Mouse (Mus musculus) C2C12 (cell line): ENCODE measurements around the gene Ptrh2. TPM values are rescaled to one million over a fixed set of nuclear protein-coding genes. Genes with fewer than 3 reads are reported as not detected.

ENCODE experiments used
- H3K27me3 ChIP-seq: one replicate; pipeline ENCODE4 v1.6.1; 2011; ENCODE audit not compliant: control insufficient read depth, insufficient read depth, insufficient read length
- H3K36me3 ChIP-seq: one replicate; pipeline ENCODE4 v1.6.1; 2011; ENCODE audit not compliant: control insufficient read depth, insufficient read depth
- H3K4me3 ChIP-seq: one replicate; pipeline ENCODE4 v1.5.1; 2011; ENCODE audit warnings: mild to moderate bottlenecking, control low read depth; ENCODE audit not compliant: poor library complexity, insufficient read depth, severe bottlenecking
- H3K79me2 ChIP-seq: one replicate; pipeline ENCODE4 v1.6.1; 2011; ENCODE audit not compliant: control insufficient read depth, insufficient read depth
- H3K79me3 ChIP-seq: one replicate; pipeline ENCODE4 v1.6.1; 2011; ENCODE audit warnings: low read depth, control low read depth
- H3ac ChIP-seq: one replicate; pipeline ENCODE3; 2011; ENCODE audit warnings: low read depth; ENCODE audit not compliant: control insufficient read depth, insufficient read length
- CEBPB ChIP-seq: IDR thresholded peaks from one replicate; pipeline ENCODE4 v1.6.1; 2011; ENCODE audit warnings: low read depth, mild to moderate bottlenecking, control low read depth, moderate library complexity
- CTCF ChIP-seq: IDR thresholded peaks from one replicate; pipeline ENCODE4 v1.5.1; 2011; ENCODE audit not compliant: control insufficient read depth, insufficient read depth, insufficient read length
- FOSL1 ChIP-seq: IDR thresholded peaks from one replicate; pipeline ENCODE4 v1.8.0; 2011; ENCODE audit warnings: mild to moderate bottlenecking, low read length; ENCODE audit not compliant: poor library complexity, insufficient read depth, severe bottlenecking
- MAX ChIP-seq: IDR thresholded peaks from one replicate; pipeline ENCODE4 v1.6.1; 2011; ENCODE audit warnings: mild to moderate bottlenecking, control low read depth
- MYOD1 ChIP-seq: IDR thresholded peaks from one replicate; pipeline ENCODE4 v1.6.1; 2011; ENCODE audit warnings: low read depth; ENCODE audit not compliant: control insufficient read depth, insufficient read length
- MYOG ChIP-seq: IDR thresholded peaks from one replicate; pipeline ENCODE4 v1.6.1; 2011; ENCODE audit not compliant: control insufficient read depth, insufficient read length; ENCODE audit errors: extremely low read depth
- USF1 ChIP-seq: IDR thresholded peaks from one replicate; pipeline ENCODE4 v1.6.1; 2011; ENCODE audit warnings: low read depth, mild to moderate bottlenecking, control low read depth, moderate library complexity
- polyA plus RNA-seq: library from polyadenylated mRNA; unstranded; fragments of >200 nt; fragmentation: generic; extraction: Trizol; gene quantifications from one replicate; pipeline ENCODE4 v1.2.1, GENCODE M21; 2012; ENCODE audit warnings: missing spikeins

Gene Ptrh2
- polyA plus RNA-seq, 1 experiment = 23.0 TPM

DNA sequence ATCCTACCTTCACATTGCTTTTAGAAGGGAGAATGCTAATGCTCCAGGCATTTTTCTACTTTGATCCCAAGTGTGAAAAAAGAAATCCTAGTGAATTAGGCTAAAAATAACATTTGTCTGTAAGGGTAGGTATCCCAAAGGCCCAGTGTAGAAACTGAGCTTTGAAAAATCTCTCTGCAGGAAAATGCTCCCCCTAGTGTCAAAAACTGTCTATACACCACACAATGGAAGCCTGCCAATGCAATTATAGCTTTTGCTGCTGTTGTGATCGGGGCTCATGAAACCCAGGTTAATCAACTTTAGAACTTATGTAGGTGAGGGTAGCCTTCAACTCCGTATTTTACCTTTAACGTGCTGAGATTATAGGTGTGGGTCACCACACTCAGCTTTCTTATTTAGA is 30.3 kb upstream of the Ptrh2 start:
- no peaks in the 10 kb centered on the region for H3K27me3 ChIP-seq
- H3K36me3 ChIP-seq = peaks cover 9% of the 10 kb centered on the region
- TF ChIP-seq MYOG (no peak), USF1 (no peak), CTCF (no peak), CEBPB (no peak), MAX (no peak), MYOD1 (no peak), FOSL1 (no peak)
- H3K4me3 ChIP-seq = no peak overlapping the region
- peaks cover 39% of the 10 kb centered on the region for H3K79me2 ChIP-seq
- H3K79me3 ChIP-seq = peaks cover 4% of the 10 kb centered on the region
- peak overlapping the region; percentile 41 for H3ac ChIP-seq

DNA sequence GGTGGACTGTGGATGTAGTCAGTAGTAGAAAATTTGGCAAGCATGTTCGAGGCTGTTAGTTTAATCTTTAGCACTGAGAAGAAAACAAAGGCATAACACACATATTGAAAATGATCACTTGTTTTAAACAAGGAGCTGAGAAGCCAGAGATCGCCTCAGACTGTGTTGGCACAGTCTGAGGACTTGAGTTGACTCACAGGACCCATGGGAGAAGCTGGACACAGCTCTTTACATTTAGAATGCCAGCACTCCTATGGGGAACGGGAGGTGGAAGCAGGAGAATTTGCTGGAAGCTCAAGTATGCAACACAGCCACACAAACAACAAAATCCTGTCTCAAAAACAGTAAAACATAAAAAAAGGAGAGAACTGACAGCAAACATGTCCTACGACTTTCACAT is 29.7 kb upstream of the Ptrh2 start:
- no peaks in the 10 kb centered on the region for H3K27me3 ChIP-seq
- peaks cover 12% of the 10 kb centered on the region for H3K36me3 ChIP-seq
- no peak overlapping the region for H3K4me3 ChIP-seq
- H3K79me2 ChIP-seq = peaks cover 34% of the 10 kb centered on the region
- TF ChIP-seq FOSL1 (no peak), USF1 (no peak), MYOG (no peak), MAX (no peak), CEBPB (no peak), CTCF (no peak), MYOD1 (no peak)
- H3ac ChIP-seq = peak overlapping the region; percentile 41
- peaks cover 3% of the 10 kb centered on the region for H3K79me3 ChIP-seq

DNA sequence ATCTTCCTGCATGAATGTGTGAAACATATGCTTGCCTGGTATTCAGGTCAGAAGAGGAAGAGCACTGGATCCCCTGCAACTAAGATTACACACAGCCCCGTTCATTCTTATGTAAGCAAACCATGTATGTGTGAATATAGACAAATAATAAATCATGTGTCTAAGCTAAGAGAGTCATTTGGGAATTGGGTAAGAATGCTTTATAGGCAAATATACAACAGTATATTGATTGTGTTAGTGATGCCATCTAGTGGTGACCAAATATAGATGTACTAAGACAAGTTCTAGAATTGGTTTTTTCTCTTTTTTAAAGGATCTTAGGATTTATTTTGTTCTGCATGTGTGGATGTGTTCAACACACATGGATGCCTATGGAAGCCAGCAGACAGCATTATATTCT is 28.1 kb upstream of the Ptrh2 start:
- H3K79me2 ChIP-seq = peaks cover 23% of the 10 kb centered on the region
- peaks cover 20% of the 10 kb centered on the region for H3K36me3 ChIP-seq
- TF ChIP-seq MYOD1 (no peak), CEBPB (peak; percentile 54)
- peaks cover 2% of the 10 kb centered on the region for H3K79me3 ChIP-seq
- H3K27me3 ChIP-seq = no peaks in the 10 kb centered on the region
- no peak overlapping the region for H3K4me3 ChIP-seq
- no peak overlapping the region for H3ac ChIP-seq

DNA sequence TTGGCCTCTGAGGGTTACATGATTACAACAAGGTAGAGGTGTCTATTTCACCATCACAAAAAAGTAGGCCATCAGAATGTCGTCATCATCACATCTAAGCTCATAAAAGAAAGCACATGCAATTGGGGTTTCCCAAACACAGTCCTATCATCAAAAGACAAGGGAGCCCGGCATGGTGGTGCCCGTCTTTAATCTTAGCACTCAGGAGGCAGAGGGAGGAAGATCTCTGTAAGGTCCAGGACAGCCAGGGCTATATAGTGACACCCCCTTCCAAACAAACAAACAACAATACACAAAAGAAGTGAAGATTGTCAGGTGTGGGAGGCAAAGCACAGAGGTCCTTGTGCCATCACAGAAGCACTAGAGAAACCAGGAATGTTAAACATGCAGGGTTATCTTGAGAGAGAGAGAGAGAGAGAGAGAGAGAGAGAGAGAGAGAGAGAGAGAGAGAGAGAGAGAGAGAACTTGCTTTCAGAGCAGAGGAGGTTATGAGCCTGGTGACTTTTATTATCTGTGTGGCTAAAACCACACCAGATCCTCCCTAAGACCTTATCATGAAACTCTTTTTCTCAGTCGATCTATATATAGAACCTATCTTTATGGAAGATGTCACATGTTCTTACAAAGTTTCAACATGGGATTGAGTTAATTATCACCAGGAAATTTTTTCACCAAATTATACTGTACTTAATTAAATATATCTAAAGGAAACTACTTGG is 26.8 kb upstream of the Ptrh2 start:
- no peak for TF ChIP-seq USF1
- no peak for TF ChIP-seq CTCF
- TF ChIP-seq FOSL1 = no peak
- TF ChIP-seq MAX = no peak
- no peak for TF ChIP-seq MYOG
- no peak for TF ChIP-seq MYOD1
- no peak for TF ChIP-seq CEBPB
- Histone ChIP-seq H3K4me3 (no peak overlapping the region), H3K79me3 (peaks cover 2% of the 10 kb centered on the region)

DNA sequence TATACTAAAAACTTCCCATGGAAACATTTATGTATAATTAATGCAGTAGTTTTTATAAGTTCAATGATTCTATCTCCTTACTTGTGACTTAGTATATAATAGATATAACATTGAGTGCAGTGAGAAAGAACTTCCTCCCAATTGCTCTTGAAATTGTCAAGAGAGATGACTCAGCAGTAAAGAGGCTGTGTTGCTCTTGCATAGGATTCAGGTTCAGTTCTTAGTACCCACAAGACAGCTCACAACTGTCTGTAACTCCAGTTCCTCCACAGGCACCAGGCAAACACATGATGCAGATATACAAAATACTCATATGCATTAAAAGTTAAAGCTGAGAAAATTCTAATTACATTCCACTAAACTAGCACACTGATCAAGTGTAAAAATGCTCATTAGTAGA is 25.9 kb upstream of the Ptrh2 start:
- TF ChIP-seq USF1 (no peak), MYOD1 (no peak), MYOG (no peak), CTCF (no peak), FOSL1 (no peak), MAX (no peak), CEBPB (no peak)
- no peak overlapping the region for H3ac ChIP-seq
- H3K27me3 ChIP-seq = no peaks in the 10 kb centered on the region
- H3K36me3 ChIP-seq = peaks cover 32% of the 10 kb centered on the region
- no peak overlapping the region for H3K4me3 ChIP-seq
- H3K79me3 ChIP-seq = peaks cover 2% of the 10 kb centered on the region
- H3K79me2 ChIP-seq = peaks cover 17% of the 10 kb centered on the region

More for the DNA sequence above, 26.8 kb upstream of the Ptrh2 start:
- no peak overlapping the region for H3ac ChIP-seq
- H3K27me3 ChIP-seq = no peaks in the 10 kb centered on the region
- H3K36me3 ChIP-seq = peaks cover 32% of the 10 kb centered on the region
- peaks cover 17% of the 10 kb centered on the region for H3K79me2 ChIP-seq

DNA sequence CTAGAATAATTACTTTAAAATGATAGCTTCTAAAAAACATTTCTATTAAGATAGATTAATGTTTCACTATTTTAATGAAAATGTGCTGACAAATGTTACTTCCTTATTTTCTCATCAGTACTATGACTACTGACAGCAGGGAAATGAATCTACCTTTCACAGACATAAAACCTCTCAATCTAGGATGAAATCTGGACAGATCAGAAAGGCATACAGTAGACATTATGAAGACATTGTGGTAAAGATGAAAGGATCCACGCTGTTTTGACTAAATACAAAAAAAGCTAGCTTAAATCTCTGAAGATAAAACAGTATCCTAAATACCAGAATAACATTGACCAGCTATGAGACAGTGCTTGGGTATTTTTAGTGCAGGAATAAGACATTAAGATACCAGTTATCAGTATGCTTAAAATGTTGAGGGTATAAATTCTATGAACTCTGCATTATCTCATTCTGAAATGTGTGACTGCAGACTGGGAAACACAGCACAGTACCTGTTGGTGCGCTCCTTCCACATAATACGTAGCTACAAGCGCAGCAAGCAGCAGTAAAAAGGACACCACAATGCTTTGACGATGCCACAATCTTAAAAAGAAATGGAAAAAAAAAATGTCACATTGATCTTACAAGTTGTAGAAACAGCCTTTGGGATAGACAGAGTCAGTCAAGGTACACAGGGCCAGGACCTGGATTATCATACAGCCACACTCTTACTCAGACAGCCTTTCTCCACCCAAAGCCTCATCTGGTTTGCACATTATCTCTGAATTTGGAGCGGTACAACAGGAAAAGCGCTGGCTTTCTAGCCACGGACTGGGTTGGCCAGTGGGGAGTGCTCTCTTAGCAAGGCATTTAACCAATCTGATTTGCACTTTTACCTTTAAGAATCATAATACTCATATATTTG is 20.5 kb upstream of the Ptrh2 start:
- H3K4me3 ChIP-seq = no peak overlapping the region
- peaks cover 8% of the 10 kb centered on the region for H3K79me3 ChIP-seq
- TF ChIP-seq CEBPB (no peak), MYOG (no peak), MYOD1 (no peak)
- H3K36me3 ChIP-seq = peaks cover 39% of the 10 kb centered on the region
- no peaks in the 10 kb centered on the region for H3K27me3 ChIP-seq
- no peak overlapping the region for H3ac ChIP-seq
- H3K79me2 ChIP-seq = peaks cover 18% of the 10 kb centered on the region
